Mouse (Mus musculus): ENCODE data around the gene Nup214. TPM values are rescaled to one million over a fixed set of nuclear protein-coding genes. Genes with fewer than 3 reads are reported as not detected.
A peak's percentile ranks its signal among the peaks of the same experiment; 100 is the strongest.

Nup214 gene
- polyA plus RNA-seq, 1 experiment: 47.0 TPM

- no peak for DNase-seq
- TF ChIP-seq POLR2A (IDR thresholded peaks at IDR 0.05; ENCODE audit: borderline replicate concordance, insufficient read depth, low read length): no peak
- TF ChIP-seq CTCF (IDR thresholded peaks at IDR 0.05; ENCODE audit: borderline replicate concordance, insufficient read depth, low read depth, low read length): peak; percentile 28; the same call in 1 of the 2 replicates
- H3K27ac ChIP-seq (ENCODE audit: insufficient read depth, low read length): no peak overlapping the region
- no peaks in the 10 kb centered on the region for H3K27me3 ChIP-seq (ENCODE audit: control insufficient read depth, insufficient read depth, low read length)
- no peak overlapping the region for H3K4me3 ChIP-seq (replicated peaks; ENCODE audit: insufficient read depth, low read depth, low read length)
- peaks cover 16% of the 10 kb centered on the region for H3K4me1 ChIP-seq (ENCODE audit: control insufficient read depth, insufficient read depth, low read length)
These were observed 9.1 kb upstream of the Nup214 start for GRCm38 (mm10) chr2:31965110-31965509.

GRCm38 (mm10) chr2:31966801-31967200, 7.4 kb upstream of the Nup214 start:
- no peak overlapping the region for H3K4me3 ChIP-seq (replicated peaks; ENCODE audit: insufficient read depth, low read depth, low read length)
- H3K27me3 ChIP-seq (ENCODE audit: control insufficient read depth, insufficient read depth, low read length): no peaks in the 10 kb centered on the region
- 79% methylated on average over 8 of the region's 8 CpGs for WGBS
- no peak for TF ChIP-seq CTCF (IDR thresholded peaks at IDR 0.05; ENCODE audit: borderline replicate concordance, insufficient read depth, low read depth, low read length)
- no peak for TF ChIP-seq POLR2A (IDR thresholded peaks at IDR 0.05; ENCODE audit: borderline replicate concordance, insufficient read depth, low read length)
- no peak overlapping the region for H3K27ac ChIP-seq (ENCODE audit: insufficient read depth, low read length)
- H3K4me1 ChIP-seq (ENCODE audit: control insufficient read depth, insufficient read depth, low read length): peaks cover 16% of the 10 kb centered on the region
- DNase-seq: no peak

- TF ChIP-seq CTCF (IDR thresholded peaks at IDR 0.05; ENCODE audit: borderline replicate concordance, insufficient read depth, low read depth, low read length) (no peak), POLR2A (IDR thresholded peaks at IDR 0.05; ENCODE audit: borderline replicate concordance, insufficient read depth, low read length) (no peak)
These were observed 1.6 kb upstream of the Nup214 start for GRCm38 (mm10) chr2:31972589-31972988.

GRCm38 (mm10) chr2:31974809-31975371, 654 bp downstream of the Nup214 start:
- H3K27me3 ChIP-seq (ENCODE audit: control insufficient read depth, insufficient read depth, low read length): no peaks in the 10 kb centered on the region
- H3K4me1 ChIP-seq (ENCODE audit: control insufficient read depth, insufficient read depth, low read length): no peaks in the 10 kb centered on the region
- peak overlapping the region; percentile 77 for H3K4me3 ChIP-seq (replicated peaks; ENCODE audit: insufficient read depth, low read depth, low read length)
- DNase-seq: no peak
- H3K27ac ChIP-seq (ENCODE audit: insufficient read depth, low read length): no peak overlapping the region
- TF ChIP-seq POLR2A (IDR thresholded peaks at IDR 0.05; ENCODE audit: borderline replicate concordance, insufficient read depth, low read length): no peak
- no peak for TF ChIP-seq CTCF (IDR thresholded peaks at IDR 0.05; ENCODE audit: borderline replicate concordance, insufficient read depth, low read depth, low read length)
- WGBS: 9% methylated on average over 13 of the region's 13 CpGs

More at GRCm38 (mm10) chr2:31972589-31972988, 1.6 kb upstream of the Nup214 start:
- Histone ChIP-seq H3K27me3 (ENCODE audit: control insufficient read depth, insufficient read depth, low read length) (no peaks in the 10 kb centered on the region), H3K4me1 (ENCODE audit: control insufficient read depth, insufficient read depth, low read length) (no peaks in the 10 kb centered on the region), H3K4me3 (replicated peaks; ENCODE audit: insufficient read depth, low read depth, low read length) (no peak overlapping the region), H3K27ac (ENCODE audit: insufficient read depth, low read length) (no peak overlapping the region)
- 82% methylated on average over 4 of the region's 4 CpGs for WGBS
- no peak for DNase-seq

GRCm38 (mm10) chr2:31987774-31988173, 13.5 kb downstream of the Nup214 start:
- H3K27me3 ChIP-seq (ENCODE audit: control insufficient read depth, insufficient read depth, low read length): no peaks in the 10 kb centered on the region
- WGBS: 96% methylated on average over 1 of the region's 1 CpGs
- TF ChIP-seq CTCF (IDR thresholded peaks at IDR 0.05; ENCODE audit: borderline replicate concordance, insufficient read depth, low read depth, low read length) (no peak), POLR2A (IDR thresholded peaks at IDR 0.05; ENCODE audit: borderline replicate concordance, insufficient read depth, low read length) (no peak)
- H3K4me3 ChIP-seq (replicated peaks; ENCODE audit: insufficient read depth, low read depth, low read length): no peak overlapping the region
- H3K27ac ChIP-seq (ENCODE audit: insufficient read depth, low read length): no peak overlapping the region
- H3K4me1 ChIP-seq (ENCODE audit: control insufficient read depth, insufficient read depth, low read length): no peaks in the 10 kb centered on the region
- DNase-seq: no peak

- Histone ChIP-seq H3K4me3 (replicated peaks; ENCODE audit: insufficient read depth, low read depth, low read length) (no peak overlapping the region), H3K27ac (ENCODE audit: insufficient read depth, low read length) (no peak overlapping the region), H3K4me1 (ENCODE audit: control insufficient read depth, insufficient read depth, low read length) (no peaks in the 10 kb centered on the region), H3K27me3 (ENCODE audit: control insufficient read depth, insufficient read depth, low read length) (no peaks in the 10 kb centered on the region)
- WGBS: 96% methylated on average over 4 of the region's 4 CpGs
- TF ChIP-seq POLR2A (IDR thresholded peaks at IDR 0.05; ENCODE audit: borderline replicate concordance, insufficient read depth, low read length): no peak
- TF ChIP-seq CTCF (IDR thresholded peaks at IDR 0.05; ENCODE audit: borderline replicate concordance, insufficient read depth, low read depth, low read length): no peak
- DNase-seq: no peak
These were observed 16.7 kb downstream of the Nup214 start for GRCm38 (mm10) chr2:31990961-31991360.

- WGBS: 89% methylated on average over 9 of the region's 9 CpGs
- Histone ChIP-seq H3K27me3 (ENCODE audit: control insufficient read depth, insufficient read depth, low read length) (no peaks in the 10 kb centered on the region), H3K4me1 (ENCODE audit: control insufficient read depth, insufficient read depth, low read length) (no peaks in the 10 kb centered on the region), H3K27ac (ENCODE audit: insufficient read depth, low read length) (no peak overlapping the region), H3K4me3 (replicated peaks; ENCODE audit: insufficient read depth, low read depth, low read length) (no peak overlapping the region)
- DNase-seq: no peak
- TF ChIP-seq CTCF (IDR thresholded peaks at IDR 0.05; ENCODE audit: borderline replicate concordance, insufficient read depth, low read depth, low read length): no peak
- no peak for TF ChIP-seq POLR2A (IDR thresholded peaks at IDR 0.05; ENCODE audit: borderline replicate concordance, insufficient read depth, low read length)
These were observed 20.7 kb downstream of the Nup214 start for GRCm38 (mm10) chr2:31994896-31995295.

- no peak for TF ChIP-seq POLR2A (IDR thresholded peaks at IDR 0.05; ENCODE audit: borderline replicate concordance, insufficient read depth, low read length)
- TF ChIP-seq CTCF (IDR thresholded peaks at IDR 0.05; ENCODE audit: borderline replicate concordance, insufficient read depth, low read depth, low read length): no peak
- Histone ChIP-seq H3K27me3 (ENCODE audit: control insufficient read depth, insufficient read depth, low read length) (no peaks in the 10 kb centered on the region), H3K27ac (ENCODE audit: insufficient read depth, low read length) (no peak overlapping the region), H3K4me1 (ENCODE audit: control insufficient read depth, insufficient read depth, low read length) (no peaks in the 10 kb centered on the region), H3K4me3 (replicated peaks; ENCODE audit: insufficient read depth, low read depth, low read length) (no peak overlapping the region)
- DNase-seq: no peak
- WGBS: 95% methylated on average over 13 of the region's 13 CpGs
These were observed 21.8 kb downstream of the Nup214 start for GRCm38 (mm10) chr2:31996060-31996459.
